7 mouse cellular contexts compared by ENCODE assay signal in genomic region chr13:73536403-73536821, GRCm38 (mm10). TPM values are rescaled to one million over a fixed set of nuclear protein-coding genes. Genes with fewer than 3 reads are reported as not detected.
DNase-seq lines count a peak whose midpoint lies in the region; ATAC-seq and TF ChIP-seq lines count a peak whose summit lies in the region.

Gene Slc6a3, plus strand, starts transcription at chr13:73536747.

- H3K36me3 ChIP-seq in forebrain, embryonic 14.5 days (ENCODE audit: control insufficient read depth, insufficient read depth, low read length) = no peaks in the 10 kb centered on the region
- H3K36me3 ChIP-seq in intestine, embryonic 16.5 days (ENCODE audit: control insufficient read depth, insufficient read depth, low read length) = no peaks in the 10 kb centered on the region
- H3K36me3 ChIP-seq in liver, postnatal 0 days (replicated peaks; ENCODE audit: insufficient read depth, low read length) = no peaks in the 10 kb centered on the region

- peak within 1 kb of the TSS; percentile 38 for H3K4me3 ChIP-seq in forebrain, embryonic 14.5 days (ENCODE audit: low read depth, low read length)
- H3K4me3 ChIP-seq in intestine, embryonic 16.5 days (ENCODE audit: low read length) = peak within 1 kb of the TSS; percentile 53
- H3K4me3 ChIP-seq in liver, postnatal 0 days (ENCODE audit: low read depth, low read length) = peak within 1 kb of the TSS; percentile 32

- peak within 1 kb of the TSS; percentile 45 for H3K9ac ChIP-seq in forebrain, embryonic 14.5 days (ENCODE audit: low read length)
- H3K9ac ChIP-seq in intestine, embryonic 16.5 days (ENCODE audit: low read depth, low read length) = peak within 1 kb of the TSS; percentile 60
- 0 out of 2 replicates have a peak within 1 kb of the TSS, but pooled peaks have one; percentile 0 for H3K9ac ChIP-seq in liver, postnatal 0 days (replicated peaks)

- peaks cover 40% of the 10 kb centered on the region for H3K27me3 ChIP-seq in forebrain, embryonic 14.5 days (replicated peaks; ENCODE audit: control insufficient read depth, insufficient read depth, low read length)
- H3K27me3 ChIP-seq in intestine, embryonic 16.5 days (replicated peaks; ENCODE audit: control insufficient read depth, insufficient read depth, low read length) = peaks cover 26% of the 10 kb centered on the region
- peaks cover 36% of the 10 kb centered on the region for H3K27me3 ChIP-seq in liver, postnatal 0 days (ENCODE audit: insufficient read depth, low read length)

- H3K9me3 ChIP-seq in forebrain, embryonic 14.5 days (replicated peaks; ENCODE audit: control insufficient read depth, low read length) = no peaks in the 10 kb centered on the region
- H3K9me3 ChIP-seq in intestine, embryonic 16.5 days (ENCODE audit: control insufficient read depth, low read length) = no peaks in the 10 kb centered on the region
- no peaks in the 10 kb centered on the region for H3K9me3 ChIP-seq in liver, postnatal 0 days (ENCODE audit: low read length)

- no peak within 1 kb of the TSS for H3K27ac ChIP-seq in forebrain, embryonic 14.5 days (ENCODE audit: low read depth, low read length)
- no peak within 1 kb of the TSS for H3K27ac ChIP-seq in intestine, embryonic 16.5 days (ENCODE audit: low read length)
- no peak within 1 kb of the TSS for H3K27ac ChIP-seq in liver, postnatal 0 days (ENCODE audit: low read depth)

- H3K4me1 ChIP-seq in forebrain, embryonic 14.5 days (ENCODE audit: control insufficient read depth, insufficient read depth, low read length) = no peaks in the 10 kb centered on the region
- no peaks in the 10 kb centered on the region; the same call in 1 of the 2 replicates for H3K4me1 ChIP-seq in intestine, embryonic 16.5 days (ENCODE audit: control insufficient read depth, insufficient read depth, low read length)
- H3K4me1 ChIP-seq in liver, postnatal 0 days (ENCODE audit: insufficient read depth) = peaks cover 8% of the 10 kb centered on the region

- under 1% methylated on average over 26 of the region's 26 CpGs for WGBS in forebrain, embryonic 14.5 days
- under 1% methylated on average over 26 of the region's 26 CpGs for WGBS in intestine, embryonic 16.5 days
- WGBS in liver, postnatal 0 days (ENCODE audit: insufficient replicate concordance) = 1% methylated on average over 24 of the region's 26 CpGs

- peak within 1 kb of the TSS; percentile 70 for H3K4me2 ChIP-seq in forebrain, embryonic 14.5 days (ENCODE audit: low read length)
- H3K4me2 ChIP-seq in intestine, embryonic 16.5 days (ENCODE audit: low read depth, low read length) = peak within 1 kb of the TSS; percentile 85
- peak within 1 kb of the TSS; percentile 65 for H3K4me2 ChIP-seq in liver, postnatal 0 days (ENCODE audit: low read depth, low read length)

- peak; percentile 53 for DNase-seq in MEL-GATA-1-ER (ENCODE audit: extremely low read depth, low read depth)
- peak; percentile 83 to 86 for DNase-seq in adrenal gland, postnatal 36 days
- DNase-seq in forebrain, embryonic 14.5 days (ENCODE audit: low spot score) = peak; percentile 39
- DNase-seq in liver, postnatal 0 days = peak; percentile 74
- peak; percentile 58 for DNase-seq in ovary, adult 18-20 months (ENCODE audit: low spot score)
- DNase-seq in layer of hippocampus, adult 8-10 months (ENCODE audit: low spot score in 2 of 2) = no peak

- TF ChIP-seq CTCF in liver, postnatal 0 days (IDR thresholded peaks at IDR 0.05; ENCODE audit: low read depth) = no peak

- ATAC-seq in forebrain, embryonic 14.5 days = peak; percentile 79
- ATAC-seq in intestine, embryonic 16.5 days = peak; percentile 93
- ATAC-seq in liver, postnatal 0 days = peak; percentile 85

- no peak for TF ChIP-seq EP300 in liver, postnatal 0 days (IDR thresholded peaks at IDR 0.05; ENCODE audit: low read depth)

RNA-seq across cellular contexts. Expression of gene Slc6a3, which starts in this region (rescaled TPM):
- total RNA-seq in adrenal gland, postnatal 36 days (2021) = not detected
- polyA plus RNA-seq in forebrain, embryonic 14.5 days (2014; fragmentation: Nextera tagmentation; extraction: Ambion mirVana) = 0.36 and 0.52 TPM in 2 replicates
- polyA plus RNA-seq in intestine, embryonic 16.5 days (2015; fragmentation: Nextera tagmentation; extraction: Ambion mirVana) = 1.1 and 2.4 TPM in 2 replicates
- polyA plus RNA-seq in liver, postnatal 0 days (2015; fragmentation: Nextera tagmentation; extraction: Ambion mirVana) = 0.22 and 0.34 TPM in 2 replicates
- under 1 TPM in 3 of 4 experiments, not detected in 1; 0.13 to 0.52 (median 0.21) TPM for total RNA-seq in layer of hippocampus, adult 8-10 months (2022)

Comparison
In these comparisons a context has a peak if more than half of its experiments do, and no peak if none do; other contexts are left out.
1. Peak in DNase-seq in adrenal gland, postnatal 36 days; RNA of the gene not detected or under 1 TPM.
2. Peak in DNase-seq, ATAC-seq, H3K4me3 ChIP-seq, H3K9ac ChIP-seq and H3K4me2 ChIP-seq in forebrain, embryonic 14.5 days; RNA of the gene not detected or under 1 TPM.
3. Peak in DNase-seq, ATAC-seq, H3K4me3 ChIP-seq, H3K9ac ChIP-seq and H3K4me2 ChIP-seq in liver, postnatal 0 days; RNA of the gene not detected or under 1 TPM.
4. DNase-seq: peak in MEL-GATA-1-ER (single experiment) and ovary, adult 18-20 months (single experiment); none in layer of hippocampus, adult 8-10 months (0 of 2).
5. H3K9ac ChIP-seq: peak in every context shown above with its lines; median percentile 60 in intestine, embryonic 16.5 days; 45 in forebrain, embryonic 14.5 days; 0 in liver, postnatal 0 days.
6. Peak in every context shown above with its lines, with median percentiles within 50 percentile points of each other: ATAC-seq, H3K4me2 ChIP-seq and H3K4me3 ChIP-seq.